Mouse (Mus musculus) hindbrain, embryonic 15.5 days (tissue): ENCODE measurements around the gene Gimap8. TPM values are rescaled to one million over a fixed set of nuclear protein-coding genes. Genes with fewer than 3 reads are reported as not detected.

ENCODE experiments used
- ATAC-seq: fragments of 200-750 bp; cut with Nextera tagmentation; 2 replicates; pipeline ENCODE4 v1.8.0; 2017; ENCODE audit warnings: low read depth, moderate number of reproducible peaks, moderate TSS enrichment; ENCODE audit not compliant: low FRiP score
- H3K27ac ChIP-seq: fragments of 300-500 bp; sonication (generic); replicated peaks from 2 replicates; pipeline ENCODE4 v1.5.1; 2015; ENCODE audit warnings: mild to moderate bottlenecking, inconsistent platforms
- H3K27me3 ChIP-seq: fragments of 300-500 bp; sonication (generic); 2 replicates; pipeline ENCODE4 v1.6.1; 2015; ENCODE audit warnings: control low read depth, inconsistent platforms
- H3K36me3 ChIP-seq: fragments of 300-500 bp; sonication (generic); 2 replicates; pipeline ENCODE4 v1.6.1; 2015; ENCODE audit warnings: control low read depth, inconsistent platforms
- H3K4me1 ChIP-seq: fragments of 300-500 bp; sonication (generic); replicated peaks from 2 replicates; pipeline ENCODE4 v1.6.1; 2015; ENCODE audit warnings: control low read depth, inconsistent platforms
- H3K4me2 ChIP-seq: fragments of 300-500 bp; sonication (generic); 2 replicates; pipeline ENCODE4 v1.6.1; 2015; ENCODE audit warnings: moderate library complexity, mild to moderate bottlenecking, inconsistent platforms
- H3K4me3 ChIP-seq: fragments of 300-500 bp; sonication (generic); 2 replicates; pipeline ENCODE4 v1.5.1; 2015; ENCODE audit warnings: mild to moderate bottlenecking, inconsistent platforms
- H3K9ac ChIP-seq: fragments of 300-500 bp; sonication (generic); 2 replicates; pipeline ENCODE4 v1.6.1; 2015; ENCODE audit warnings: inconsistent platforms
- H3K9me3 ChIP-seq: fragments of 300-500 bp; sonication (generic); 2 replicates; pipeline ENCODE4 v1.6.1; 2016; ENCODE audit warnings: control low read depth, inconsistent platforms
- WGBS: fragments of 180-500 bp; shearing (Covaris S2); methylation state at CpG from one replicate; pipeline ENCODE4 v1.1.7; 2015; 5-methylcytosine and 5-hydroxymethylcytosine counted together
- polyA plus RNA-seq: library from polyadenylated mRNA; unstranded; fragments of >200 nt; fragmentation: Nextera tagmentation; extraction: Ambion mirVana; gene quantifications from 2 replicates; pipeline ENCODE4 v1.2.1, GENCODE M21; 2015

Gimap8 gene
- polyA plus RNA-seq, 1 experiment from 2014 or later: 0.56 TPM

GRCm38 (mm10) chr6:48674291-48675058, 27.4 kb downstream of the Gimap8 start:
- H3K27ac ChIP-seq: no peak overlapping the region
- 98% methylated on average over 9 of the region's 9 CpGs for WGBS

GRCm38 (mm10) chr6:48675400-48675930, 28.4 kb downstream of the Gimap8 start:
- no peaks in the 10 kb centered on the region for H3K36me3 ChIP-seq
- no peaks in the 10 kb centered on the region for H3K27me3 ChIP-seq
- peak overlapping the region; percentile 42 for H3K4me2 ChIP-seq
- no peak overlapping the region for H3K9ac ChIP-seq
- H3K9me3 ChIP-seq: no peaks in the 10 kb centered on the region
- 0 out of 2 replicates have a peak, but pooled peaks cover 8% of the 10 kb centered on the region for H3K4me1 ChIP-seq
- H3K27ac ChIP-seq: no peak overlapping the region
- ATAC-seq: no peak
- WGBS: 45% methylated on average over 10 of the region's 10 CpGs
- H3K4me3 ChIP-seq: peak overlapping the region; percentile 12; the same call in 1 of the 2 replicates

More at GRCm38 (mm10) chr6:48674291-48675058, 27.4 kb downstream of the Gimap8 start:
- Histone ChIP-seq H3K9ac (no peak overlapping the region), H3K4me1 (0 out of 2 replicates have a peak, but pooled peaks cover 8% of the 10 kb centered on the region), H3K36me3 (no peaks in the 10 kb centered on the region), H3K27me3 (no peaks in the 10 kb centered on the region), H3K4me2 (no peak overlapping the region), H3K4me3 (no peak overlapping the region), H3K9me3 (no peaks in the 10 kb centered on the region)
- ATAC-seq: no peak

GRCm38 (mm10) chr6:48675931-48676859, 29.2 kb downstream of the Gimap8 start, which contains the start of gene Gimap9:
Gene Gimap9 (plus strand): TSS chr6:48676129.
- Histone ChIP-seq H3K4me2 (peak within 1 kb of the TSS; percentile 42), H3K4me1 (0 out of 2 replicates have a peak, but pooled peaks cover 8% of the 10 kb centered on the region), H3K9ac (no peak within 1 kb of the TSS), H3K4me3 (peak within 1 kb of the TSS; percentile 12), H3K9me3 (no peaks in the 10 kb centered on the region), H3K27ac (no peak within 1 kb of the TSS), H3K27me3 (no peaks in the 10 kb centered on the region), H3K36me3 (no peaks in the 10 kb centered on the region)
- 19% methylated on average over 13 of the region's 13 CpGs for WGBS
- no peak for ATAC-seq

GRCm38 (mm10) chr6:48676860-48677415, 29.9 kb downstream of the Gimap8 start:
- no peak for ATAC-seq
- Histone ChIP-seq H3K4me2 (no peak overlapping the region), H3K27me3 (no peaks in the 10 kb centered on the region), H3K27ac (no peak overlapping the region), H3K9ac (no peak overlapping the region), H3K36me3 (no peaks in the 10 kb centered on the region), H3K4me3 (no peak overlapping the region), H3K4me1 (0 out of 2 replicates have a peak, but pooled peaks cover 8% of the 10 kb centered on the region), H3K9me3 (no peaks in the 10 kb centered on the region)
- 83% methylated on average over 5 of the region's 5 CpGs for WGBS

- H3K9me3 ChIP-seq: no peaks in the 10 kb centered on the region
- no peak overlapping the region for H3K27ac ChIP-seq
- H3K4me3 ChIP-seq: no peak overlapping the region
- no peak overlapping the region for H3K4me2 ChIP-seq
- H3K9ac ChIP-seq: no peak overlapping the region
- no peaks in the 10 kb centered on the region for H3K27me3 ChIP-seq
- H3K4me1 ChIP-seq: 0 out of 2 replicates have a peak, but pooled peaks cover 8% of the 10 kb centered on the region
- ATAC-seq: no peak
- WGBS: 92% methylated on average over 17 of the region's 17 CpGs
- no peaks in the 10 kb centered on the region for H3K36me3 ChIP-seq
Measured at GRCm38 (mm10) chr6:48677492-48678345, 30.7 kb downstream of the Gimap8 start.

- no peaks in the 10 kb centered on the region for H3K9me3 ChIP-seq
- H3K27ac ChIP-seq: no peak overlapping the region
- no peaks in the 10 kb centered on the region for H3K27me3 ChIP-seq
- H3K4me1 ChIP-seq: 0 out of 2 replicates have a peak, but pooled peaks cover 8% of the 10 kb centered on the region
- H3K4me3 ChIP-seq: no peak overlapping the region
- no peak overlapping the region for H3K4me2 ChIP-seq
- H3K36me3 ChIP-seq: no peaks in the 10 kb centered on the region
- no peak overlapping the region for H3K9ac ChIP-seq
- WGBS: 78% methylated on average over 4 of the region's 4 CpGs
- no peak for ATAC-seq
Measured at GRCm38 (mm10) chr6:48678391-48678790, 31.4 kb downstream of the Gimap8 start.

GRCm38 (mm10) chr6:48679701-48680100, 32.7 kb downstream of the Gimap8 start:
- H3K27ac ChIP-seq: no peak overlapping the region
- no peaks in the 10 kb centered on the region for H3K9me3 ChIP-seq
- 0 out of 2 replicates have a peak, but pooled peaks cover 8% of the 10 kb centered on the region for H3K4me1 ChIP-seq
- ATAC-seq: no peak
- H3K9ac ChIP-seq: no peak overlapping the region
- no peaks in the 10 kb centered on the region for H3K27me3 ChIP-seq
- H3K4me3 ChIP-seq: no peak overlapping the region
- no peak overlapping the region for H3K4me2 ChIP-seq
- no peaks in the 10 kb centered on the region for H3K36me3 ChIP-seq
- WGBS: 83% methylated on average over 6 of the region's 6 CpGs

GRCm38 (mm10) chr6:48680421-48680820, 33.4 kb downstream of the Gimap8 start:
- no peak for ATAC-seq
- H3K4me2 ChIP-seq: no peak overlapping the region
- no peaks in the 10 kb centered on the region for H3K36me3 ChIP-seq

GRCm38 (mm10) chr6:48681472-48682090, 34.5 kb downstream of the Gimap8 start:
- no peaks in the 10 kb centered on the region for H3K9me3 ChIP-seq
- ATAC-seq: no peak
- no peaks in the 10 kb centered on the region for H3K36me3 ChIP-seq
- no peaks in the 10 kb centered on the region for H3K4me1 ChIP-seq
- 77% methylated on average over 3 of the region's 3 CpGs for WGBS
- no peaks in the 10 kb centered on the region for H3K27me3 ChIP-seq
- H3K9ac ChIP-seq: no peak overlapping the region
- no peak overlapping the region for H3K4me3 ChIP-seq
- H3K27ac ChIP-seq: no peak overlapping the region
- H3K4me2 ChIP-seq: no peak overlapping the region

More at GRCm38 (mm10) chr6:48680421-48680820, 33.4 kb downstream of the Gimap8 start:
- Histone ChIP-seq H3K9me3 (no peaks in the 10 kb centered on the region), H3K4me3 (no peak overlapping the region), H3K9ac (no peak overlapping the region), H3K4me1 (0 out of 2 replicates have a peak, but pooled peaks cover 8% of the 10 kb centered on the region), H3K27ac (no peak overlapping the region), H3K27me3 (no peaks in the 10 kb centered on the region)
- 86% methylated on average over 5 of the region's 5 CpGs for WGBS

GRCm38 (mm10) chr6:48682271-48682670, 35.2 kb downstream of the Gimap8 start:
- ATAC-seq: no peak
- no peak overlapping the region for H3K27ac ChIP-seq
- WGBS: 87% methylated on average over 4 of the region's 4 CpGs
- H3K36me3 ChIP-seq: no peaks in the 10 kb centered on the region
- H3K27me3 ChIP-seq: no peaks in the 10 kb centered on the region
- no peak overlapping the region for H3K9ac ChIP-seq
- no peak overlapping the region for H3K4me2 ChIP-seq
- no peaks in the 10 kb centered on the region for H3K4me1 ChIP-seq
- H3K9me3 ChIP-seq: no peaks in the 10 kb centered on the region
- no peak overlapping the region for H3K4me3 ChIP-seq
